Mouse (Mus musculus) liver, postnatal 0 days (tissue): ENCODE measurements around the gene Pbxip1. TPM values are rescaled to one million over a fixed set of nuclear protein-coding genes. Genes with fewer than 3 reads are reported as not detected.

ENCODE experiments used
- ATAC-seq: fragments of 200-750 bp; cut with Nextera tagmentation; 2 replicates; pipeline ENCODE4 v1.8.0; 2017; ENCODE audit warnings: mild to moderate bottlenecking, moderate library complexity
- DNase-seq: peaks from one replicate; pipeline ENCODE4 v3.0.0-alpha.2; 2016
- H3K27ac ChIP-seq: fragments of 300-500 bp; sonication (generic); 2 replicates; pipeline ENCODE4 v1.5.1; 2014; ENCODE audit warnings: antibody characterized with exemption, moderate library complexity, mild to moderate bottlenecking, low read depth
- H3K27me3 ChIP-seq: fragments of 300-500 bp; sonication (generic); 2 replicates; pipeline ENCODE4 v1.6.1; 2014; ENCODE audit warnings: low read length, control low read depth, mixed read lengths; ENCODE audit not compliant: insufficient read depth
- H3K36me3 ChIP-seq: fragments of 300-500 bp; sonication (generic); replicated peaks from 2 replicates; pipeline ENCODE4 v1.6.1; 2014; ENCODE audit warnings: mild to moderate bottlenecking, control low read depth, low read length, moderate library complexity, mixed read lengths; ENCODE audit not compliant: insufficient read depth
- H3K4me1 ChIP-seq: fragments of 300-500 bp; sonication (generic); 2 replicates; pipeline ENCODE4 v1.6.1; 2014; ENCODE audit warnings: antibody characterized with exemption, mild to moderate bottlenecking, control low read depth; ENCODE audit not compliant: insufficient read depth
- H3K4me2 ChIP-seq: fragments of 300-500 bp; sonication (generic); 2 replicates; pipeline ENCODE4 v1.6.1; 2014; ENCODE audit warnings: low read depth, mild to moderate bottlenecking, low read length, moderate library complexity, mixed read lengths
- H3K4me3 ChIP-seq: fragments of 300-500 bp; sonication (generic); 2 replicates; pipeline ENCODE4 v1.5.1; 2014; ENCODE audit warnings: low read depth, low read length
- H3K9ac ChIP-seq: fragments of 300-500 bp; sonication (generic); replicated peaks from 2 replicates; pipeline ENCODE4 v1.6.1; 2014; ENCODE audit warnings: mild to moderate bottlenecking, moderate library complexity
- H3K9me3 ChIP-seq: fragments of 300-500 bp; sonication (generic); 2 replicates; pipeline ENCODE4 v1.6.1; 2016; ENCODE audit warnings: mild to moderate bottlenecking, control low read depth, low read length, mixed read lengths
- CTCF ChIP-seq: sonication (generic); IDR thresholded peaks from 2 replicates; pipeline ENCODE4 v1.5.1; 2016; ENCODE audit warnings: antibody characterized with exemption, low read depth
- EP300 ChIP-seq: IDR thresholded peaks from 2 replicates; pipeline ENCODE4 v1.6.1; 2016; ENCODE audit warnings: antibody characterized with exemption, low read depth, mild to moderate bottlenecking
- WGBS: fragments of 180-500 bp; shearing (Covaris S2); extraction: QIAGEN DNeasy Blood & Tissue Kit; methylation state at CpG from one replicate; pipeline ENCODE4 v1.1.7; 2014; ENCODE audit not compliant: insufficient replicate concordance; 5-methylcytosine and 5-hydroxymethylcytosine counted together
- polyA plus RNA-seq: library from polyadenylated mRNA; unstranded; fragments of >200 nt; fragmentation: Nextera tagmentation; extraction: Ambion mirVana; gene quantifications from 2 replicates; pipeline ENCODE4 v1.2.1, GENCODE M21; 2015

Pbxip1 gene
- polyA plus RNA-seq = 9.4 and 9.8 TPM in 2 replicates

DNA sequence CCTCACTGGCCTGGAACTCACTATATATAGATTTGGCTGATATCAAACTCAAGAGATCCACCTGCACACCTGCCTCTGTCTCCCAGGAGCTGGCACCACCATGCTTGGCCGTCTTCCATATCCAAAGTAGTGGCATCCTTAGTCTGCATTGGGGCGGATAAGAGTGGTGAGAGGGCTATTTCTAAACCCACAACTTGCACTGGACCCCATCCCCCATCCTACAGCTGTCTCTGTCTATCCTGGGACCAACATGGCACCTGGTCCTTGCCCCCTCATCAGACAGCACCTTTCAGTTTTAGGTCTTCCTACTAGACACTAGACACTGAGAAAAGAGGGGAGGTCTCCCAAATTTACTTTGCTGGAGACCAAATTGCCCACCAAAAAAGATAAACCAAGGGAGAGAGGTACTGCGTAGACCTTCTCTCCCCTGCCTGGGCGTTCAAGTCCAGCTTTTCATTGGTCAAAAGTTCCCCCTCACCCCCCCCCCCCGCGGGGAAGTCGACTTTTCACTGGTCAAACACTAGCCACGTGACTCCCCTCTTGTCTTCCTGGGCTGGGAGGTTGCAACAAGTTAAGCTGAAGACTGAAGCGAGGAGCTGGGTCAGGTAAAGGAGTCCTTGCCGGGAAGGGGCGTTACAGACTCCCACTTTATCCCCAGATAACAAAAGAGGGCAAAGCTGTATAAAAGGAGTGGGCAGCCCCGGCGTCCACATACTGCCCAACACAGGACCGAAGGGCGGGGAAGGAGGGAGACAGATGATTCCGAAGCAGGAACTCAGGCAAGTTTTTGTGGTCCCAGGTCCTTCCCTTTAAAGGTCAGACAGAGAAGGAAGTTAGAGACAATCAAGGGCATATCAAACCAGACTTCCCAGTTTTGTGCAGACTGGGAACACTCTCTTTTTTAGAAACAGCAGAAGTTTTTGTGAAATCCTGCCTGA is at the start of gene Pbxip1:
TSS of gene Pbxip1 (plus strand) at position 531 of the 938 bp plus-strand sequence.
- TF ChIP-seq CTCF (no peak), EP300 (no peak)
- 5% methylated on average over 16 of the region's 16 CpGs for WGBS
- H3K36me3 ChIP-seq = peaks cover 18% of the 10 kb centered on the region
- H3K4me1 ChIP-seq = peaks cover 17% of the 10 kb centered on the region
- ATAC-seq (peak; percentile 81), DNase-seq (peak; percentile 80)
- peak within 1 kb of the TSS; percentile 59 for H3K27ac ChIP-seq
- peak within 1 kb of the TSS; percentile 63 for H3K4me3 ChIP-seq
- no peaks in the 10 kb centered on the region for H3K27me3 ChIP-seq
- H3K4me2 ChIP-seq = peak within 1 kb of the TSS; percentile 82
- peak within 1 kb of the TSS; percentile 71 for H3K9ac ChIP-seq
- H3K9me3 ChIP-seq = no peaks in the 10 kb centered on the region

DNA sequence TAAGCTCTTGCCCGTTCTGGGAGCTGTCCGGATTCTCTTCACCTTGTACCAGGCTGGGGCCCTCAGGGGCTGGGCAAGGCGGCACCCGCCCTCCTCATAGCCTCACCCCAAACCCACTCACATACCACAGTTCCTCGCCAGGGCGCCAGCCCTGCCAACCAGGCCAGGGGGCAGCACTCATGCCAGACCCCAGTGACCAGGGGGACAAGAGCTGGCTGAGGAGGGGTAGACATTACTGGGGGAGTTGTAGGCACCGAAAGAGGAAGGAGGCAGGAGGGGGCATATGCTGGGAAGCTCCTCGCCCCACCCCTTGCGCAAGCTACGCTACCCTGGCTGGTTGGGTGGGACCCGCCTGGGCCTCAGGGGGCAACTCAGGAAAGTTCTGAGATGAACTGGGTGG is 48.9 kb upstream of the Pbxip1 start:
- Histone ChIP-seq H3K4me2 (peak overlapping the region; percentile 60), H3K9ac (peak overlapping the region; percentile 40), H3K36me3 (0 out of 2 replicates have a peak, but pooled peaks cover 5% of the 10 kb centered on the region), H3K4me1 (peaks cover 51% of the 10 kb centered on the region), H3K27me3 (peaks cover 10% of the 10 kb centered on the region), H3K4me3 (peak overlapping the region; percentile 36), H3K27ac (peak overlapping the region; percentile 99), H3K9me3 (no peaks in the 10 kb centered on the region)
- DNase-seq (no peak), ATAC-seq (no peak)
- 59% methylated on average over 11 of the region's 11 CpGs for WGBS
- TF ChIP-seq CTCF (peak; percentile 17; the same call in 1 of the 2 replicates), EP300 (no peak)

DNA sequence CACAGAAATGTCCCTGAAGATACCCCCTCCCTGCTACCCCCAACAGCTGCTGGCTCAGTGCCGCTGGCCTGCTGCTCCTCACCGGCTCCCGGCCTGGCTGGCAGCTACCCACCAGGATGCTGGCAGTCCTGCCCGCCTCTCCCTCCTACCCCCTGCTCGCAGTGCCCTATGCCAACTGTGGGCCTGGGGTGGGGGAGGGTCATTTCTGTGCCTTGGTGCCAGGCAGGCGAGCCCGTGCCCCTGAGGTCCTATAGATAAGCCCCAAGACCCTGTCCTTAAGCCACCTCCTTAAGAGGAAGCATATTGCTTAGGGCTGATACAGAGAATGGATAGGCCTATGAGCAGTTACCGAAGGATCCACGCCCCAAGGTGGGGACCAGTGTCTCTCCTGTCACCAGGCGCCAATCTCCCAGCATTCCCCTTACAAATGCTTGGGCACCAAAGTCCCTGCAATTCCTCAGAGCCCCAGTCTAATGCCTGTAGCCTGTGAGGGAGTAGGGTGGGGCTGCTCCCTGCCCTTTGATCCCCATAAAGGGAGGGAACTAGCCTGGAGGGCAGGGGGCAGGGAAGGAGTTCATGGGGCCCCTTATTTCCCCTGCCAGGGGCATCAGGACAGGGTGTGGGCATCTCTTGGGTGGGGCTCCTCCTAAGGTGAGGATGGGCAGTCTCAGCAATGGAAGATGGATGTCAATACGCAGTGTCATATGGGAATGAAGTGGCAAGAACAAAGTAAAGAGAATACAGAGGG is 48.2 kb upstream of the Pbxip1 start:
- WGBS = 57% methylated on average over 11 of the region's 11 CpGs
- ATAC-seq (no peak), DNase-seq (no peak)
- Histone ChIP-seq H3K4me1 (peaks cover 51% of the 10 kb centered on the region), H3K9me3 (no peaks in the 10 kb centered on the region), H3K9ac (peak overlapping the region; percentile 34; the same call in 1 of the 2 replicates), H3K27ac (peak overlapping the region; percentile 99), H3K36me3 (0 out of 2 replicates have a peak, but pooled peaks cover 5% of the 10 kb centered on the region), H3K4me3 (peak overlapping the region; percentile 36), H3K27me3 (peaks cover 12% of the 10 kb centered on the region), H3K4me2 (peak overlapping the region; percentile 60)
- no peak for TF ChIP-seq CTCF
- no peak for TF ChIP-seq EP300

DNA sequence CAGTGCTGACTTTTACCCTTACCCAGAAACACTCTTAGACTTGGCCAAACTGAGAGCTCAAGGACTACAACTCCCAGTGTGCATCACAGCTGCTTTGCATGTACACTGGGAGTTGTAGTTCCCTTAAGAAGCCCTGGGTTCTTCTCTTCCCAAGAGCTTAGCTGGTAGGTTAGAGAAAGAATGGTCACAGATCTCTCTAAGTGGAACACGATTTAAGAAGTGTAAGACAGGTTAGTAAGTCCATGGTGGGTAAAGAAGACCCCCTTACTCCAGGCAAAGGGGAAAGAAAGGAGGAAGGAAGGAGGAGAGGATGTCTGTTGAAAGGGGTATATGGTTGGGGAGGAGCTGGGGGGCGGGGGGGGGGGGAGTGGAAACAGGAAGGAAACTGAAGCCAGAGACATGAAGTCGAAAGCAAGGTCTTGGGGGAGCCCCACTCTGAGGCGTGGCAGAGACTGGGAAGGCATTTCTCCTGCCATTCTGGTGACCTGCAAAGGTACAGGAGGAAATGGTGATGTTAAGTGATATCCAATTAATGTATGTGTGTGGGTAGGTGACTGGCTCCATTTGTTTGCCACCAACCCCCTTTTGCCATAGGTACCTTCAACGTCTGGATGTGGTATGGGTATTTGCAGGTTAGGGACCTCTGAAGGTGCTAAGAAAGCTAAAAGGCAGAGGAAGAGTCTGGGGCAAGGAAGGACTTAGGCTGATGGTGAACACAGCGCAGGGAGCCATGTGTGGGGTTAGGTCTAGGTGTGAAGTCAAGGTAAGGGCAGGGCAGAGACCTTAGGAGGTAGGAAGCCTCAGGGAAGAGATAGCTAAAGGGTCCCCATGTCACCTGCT is 47.4 kb upstream of the Pbxip1 start:
- peak; percentile 47 for DNase-seq
- peak overlapping the region; percentile 99 for H3K27ac ChIP-seq
- peak overlapping the region; percentile 78; the same call in 1 of the 2 replicates for H3K4me3 ChIP-seq
- H3K4me2 ChIP-seq = peak overlapping the region; percentile 100
- no peak overlapping the region for H3K9ac ChIP-seq
- ATAC-seq = no peak
- 31% methylated on average over 6 of the region's 6 CpGs for WGBS
- H3K36me3 ChIP-seq = 0 out of 2 replicates have a peak, but pooled peaks cover 5% of the 10 kb centered on the region
- H3K9me3 ChIP-seq = no peaks in the 10 kb centered on the region
- H3K27me3 ChIP-seq = peaks cover 12% of the 10 kb centered on the region
- H3K4me1 ChIP-seq = peaks cover 55% of the 10 kb centered on the region
- TF ChIP-seq CTCF (no peak), EP300 (no peak)

DNA sequence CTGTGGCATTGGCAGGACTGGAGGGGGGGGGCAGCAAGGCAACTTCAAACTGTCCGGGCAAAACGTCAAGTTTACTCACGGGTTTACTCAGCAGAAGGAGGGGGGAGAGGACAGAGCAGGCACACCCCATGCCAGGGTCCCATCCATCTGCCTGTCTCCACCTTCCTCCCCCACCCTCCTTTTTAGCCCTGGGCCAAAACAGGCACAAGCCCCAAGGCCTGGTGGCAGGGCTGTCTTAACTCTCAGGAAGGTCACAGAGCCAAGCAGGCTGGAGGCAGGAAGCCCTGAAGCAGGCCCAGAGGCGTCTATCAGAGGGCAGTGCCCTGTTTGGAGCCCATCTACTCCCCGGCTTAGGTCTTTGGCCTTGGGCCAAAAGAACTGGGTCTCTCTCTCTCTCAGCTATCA is 46.4 kb upstream of the Pbxip1 start:
- H3K4me3 ChIP-seq = peak overlapping the region; percentile 78
- 28% methylated on average over 5 of the region's 5 CpGs for WGBS
- H3K4me1 ChIP-seq = peaks cover 56% of the 10 kb centered on the region
- 0 out of 2 replicates have a peak, but pooled peaks cover 4% of the 10 kb centered on the region for H3K36me3 ChIP-seq
- H3K9ac ChIP-seq = peak overlapping the region; percentile 82
- H3K9me3 ChIP-seq = no peaks in the 10 kb centered on the region
- H3K4me2 ChIP-seq = peak overlapping the region; percentile 100
- TF ChIP-seq CTCF (no peak), EP300 (no peak)
- DNase-seq (no peak), ATAC-seq (no peak)
- H3K27me3 ChIP-seq = peaks cover 12% of the 10 kb centered on the region
- peak overlapping the region; percentile 99 for H3K27ac ChIP-seq
